Mouse (Mus musculus): ENCODE results near the gene Olfr156. TPM values are rescaled to one million over a fixed set of nuclear protein-coding genes. Genes with fewer than 3 reads are reported as not detected.
"Not testable (repeated sequence)": the region's sequence is repeated elsewhere in the genome, so short reads cannot be mapped to it uniquely, and the experiment has no call there.

Olfr156 gene
- polyA plus RNA-seq, 1 experiment from 2014 or later, result not detected

DNA sequence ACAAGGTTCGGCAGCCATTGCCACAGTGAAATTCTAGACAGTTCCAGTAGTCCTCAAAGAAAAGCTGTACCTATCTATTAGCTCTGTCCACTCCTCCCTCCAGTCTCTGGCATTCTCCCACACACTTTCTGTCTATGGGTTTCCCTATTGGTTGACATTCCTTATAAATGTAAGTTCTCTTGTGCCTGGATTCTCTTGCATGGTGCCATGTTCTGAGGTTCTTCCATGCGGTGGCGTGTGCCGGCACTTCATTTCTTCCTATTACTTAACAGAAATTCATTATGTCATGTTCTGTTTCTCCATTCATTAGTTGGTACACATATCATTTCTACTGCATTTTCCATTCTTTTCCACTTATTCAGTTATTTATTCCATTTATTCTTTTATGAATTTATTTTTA lies 5.1 kb upstream of the Olfr156 start:
- H3K27me3 ChIP-seq, result no peaks in the 10 kb centered on the region
- H3K4me1 ChIP-seq, result peaks cover 3% of the 10 kb centered on the region; the same call in 1 of the 2 replicates
- no peak overlapping the region for H3K27ac ChIP-seq
- ATAC-seq (ENCODE audit: insufficient number of reproducible peaks, insufficient read depth, low FRiP score, low TSS enrichment, low read depth), result no peak
- no peaks in the 10 kb centered on the region for H3K36me3 ChIP-seq
- WGBS, result 93% methylated on average over 4 of the region's 4 CpGs
- H3K9ac ChIP-seq, result no peak overlapping the region
- H3K4me3 ChIP-seq, result no peak overlapping the region
- H3K4me2 ChIP-seq, result no peak overlapping the region
- H3K9me3 ChIP-seq, result no peaks in the 10 kb centered on the region

DNA sequence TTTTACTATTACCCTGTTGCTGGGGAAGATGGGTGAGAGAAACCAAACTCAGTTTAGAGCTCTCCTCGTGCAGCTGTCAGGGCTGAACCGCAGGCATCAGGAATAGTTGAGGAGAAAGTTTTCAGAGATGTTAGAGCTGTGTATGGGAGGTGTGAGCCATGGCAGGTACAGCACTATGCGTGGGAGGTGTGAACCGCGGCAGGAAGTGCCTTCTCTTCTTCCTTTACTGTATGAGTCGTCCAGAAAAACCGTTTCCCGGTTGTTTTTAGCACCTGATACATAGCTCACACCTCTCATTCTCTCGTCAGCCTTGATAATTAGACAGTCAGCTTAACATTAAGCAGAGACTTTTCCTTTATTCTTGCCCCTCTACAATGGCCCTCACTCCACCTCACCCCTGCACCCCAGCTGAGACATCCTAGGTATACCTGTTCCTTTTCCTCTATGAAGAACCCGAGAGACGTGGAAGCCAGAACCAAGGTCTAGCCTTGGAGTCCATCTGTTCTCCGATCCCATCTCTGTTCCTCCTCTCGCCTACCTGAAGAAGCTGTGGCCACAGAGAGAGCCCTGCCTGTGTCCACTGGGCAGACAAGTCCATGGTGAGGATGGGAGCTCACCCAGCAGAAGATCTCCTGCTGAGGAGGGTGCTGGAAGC lies 672 bp downstream of the Olfr156 start:
- Histone ChIP-seq H3K27me3 (no peaks in the 10 kb centered on the region), H3K4me3 (no peak overlapping the region), H3K4me1 (peaks cover 9% of the 10 kb centered on the region), H3K36me3 (no peaks in the 10 kb centered on the region), H3K9ac (no peak overlapping the region), H3K4me2 (no peak overlapping the region), H3K9me3 (no peaks in the 10 kb centered on the region), H3K27ac (no peak overlapping the region)
- no peak for ATAC-seq (ENCODE audit: insufficient number of reproducible peaks, insufficient read depth, low FRiP score, low TSS enrichment, low read depth)
- WGBS, result 83% methylated on average over 13 of the region's 13 CpGs

DNA sequence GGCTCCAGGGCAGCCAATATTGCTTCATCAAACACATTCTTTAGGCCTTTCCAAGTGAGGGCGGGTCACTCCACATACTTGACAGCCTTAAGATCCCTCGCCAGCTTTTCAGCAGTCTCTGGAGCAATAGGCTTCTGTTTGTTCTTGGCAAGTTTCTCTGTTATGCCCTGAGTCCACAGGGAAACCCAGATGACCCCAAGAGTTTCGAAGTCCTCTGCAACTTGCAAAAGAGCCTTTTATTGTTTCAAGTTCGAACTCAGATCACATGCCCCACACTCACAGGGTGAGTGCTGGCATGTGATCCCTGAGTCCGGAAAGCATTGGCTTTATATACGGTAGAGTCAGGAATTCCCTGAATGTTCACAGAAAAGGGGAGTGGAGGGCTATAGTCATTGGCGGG lies 24.8 kb downstream of the Olfr156 start:
- Histone ChIP-seq H3K4me3 (no peak overlapping the region), H3K4me2 (no peak overlapping the region), H3K4me1 (no peaks in the 10 kb centered on the region), H3K9me3 (peaks cover 4% of the 10 kb centered on the region; the same call in 1 of the 2 replicates), H3K27me3 (no peaks in the 10 kb centered on the region), H3K9ac (no peak overlapping the region), H3K27ac (no peak overlapping the region), H3K36me3 (no peaks in the 10 kb centered on the region)
- WGBS, result 77% methylated on average over 7 of the region's 7 CpGs
- no peak for ATAC-seq (ENCODE audit: insufficient number of reproducible peaks, insufficient read depth, low FRiP score, low TSS enrichment, low read depth)

DNA sequence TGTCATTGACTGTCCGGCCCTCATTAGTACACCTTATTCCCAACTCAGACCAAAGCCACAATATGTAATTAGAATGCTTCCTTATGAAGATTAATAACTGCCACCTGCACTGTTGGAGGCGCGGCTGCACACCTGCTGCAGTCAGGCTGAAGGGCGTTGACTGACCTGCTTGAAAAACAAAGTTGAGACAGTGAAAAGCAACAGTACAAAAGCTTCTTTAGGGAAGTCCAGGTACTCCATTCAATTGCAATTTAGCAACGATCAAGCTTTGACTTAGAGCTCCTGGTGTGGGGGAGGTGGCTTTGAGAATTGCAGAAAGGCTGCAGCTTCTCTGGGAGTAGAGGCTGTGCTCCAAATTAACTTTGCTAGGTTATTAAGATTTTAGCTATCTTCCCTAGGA lies 27.9 kb downstream of the Olfr156 start:
- not testable (repeated sequence) for ATAC-seq (ENCODE audit: insufficient number of reproducible peaks, insufficient read depth, low FRiP score, low TSS enrichment, low read depth); H3K4me3 ChIP-seq

DNA sequence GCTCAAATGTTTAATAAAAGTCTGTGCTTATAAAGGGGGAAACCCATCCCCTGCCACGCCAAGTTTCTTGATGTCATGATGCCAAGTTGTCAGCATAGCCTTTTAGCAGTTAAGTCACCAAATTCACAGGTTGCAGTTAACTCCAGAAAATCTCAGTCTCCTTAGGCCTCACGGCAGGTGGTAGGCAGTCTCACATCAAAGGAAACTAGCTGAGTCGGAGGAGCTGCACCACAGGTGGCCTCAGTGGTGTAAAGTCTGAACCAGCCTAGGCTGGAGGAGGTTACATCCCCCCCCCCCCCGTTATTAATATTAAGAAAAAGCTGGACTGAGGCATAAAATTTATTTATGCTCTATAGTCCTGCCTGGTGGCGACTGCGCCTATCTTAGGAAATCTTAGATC lies 28.4 kb downstream of the Olfr156 start:
- Histone ChIP-seq H3K4me1 (no peaks in the 10 kb centered on the region), H3K36me3 (no peaks in the 10 kb centered on the region), H3K9me3 (no peaks in the 10 kb centered on the region), H3K4me3 (no peak overlapping the region), H3K4me2 (no peak overlapping the region), H3K27me3 (no peaks in the 10 kb centered on the region), H3K27ac (no peak overlapping the region), H3K9ac (no peak overlapping the region)
- 75% methylated on average over 6 of the region's 6 CpGs for WGBS
- no peak for ATAC-seq (ENCODE audit: insufficient number of reproducible peaks, insufficient read depth, low FRiP score, low TSS enrichment, low read depth)

More for the DNA sequence above, 27.9 kb downstream of the Olfr156 start:
- not testable (repeated sequence) for H3K9ac ChIP-seq, H3K4me2 ChIP-seq, H3K36me3 ChIP-seq, H3K27me3 ChIP-seq, H3K9me3 ChIP-seq, H3K4me1 ChIP-seq, H3K27ac ChIP-seq
- 87% methylated on average over 5 of the region's 5 CpGs for WGBS

DNA sequence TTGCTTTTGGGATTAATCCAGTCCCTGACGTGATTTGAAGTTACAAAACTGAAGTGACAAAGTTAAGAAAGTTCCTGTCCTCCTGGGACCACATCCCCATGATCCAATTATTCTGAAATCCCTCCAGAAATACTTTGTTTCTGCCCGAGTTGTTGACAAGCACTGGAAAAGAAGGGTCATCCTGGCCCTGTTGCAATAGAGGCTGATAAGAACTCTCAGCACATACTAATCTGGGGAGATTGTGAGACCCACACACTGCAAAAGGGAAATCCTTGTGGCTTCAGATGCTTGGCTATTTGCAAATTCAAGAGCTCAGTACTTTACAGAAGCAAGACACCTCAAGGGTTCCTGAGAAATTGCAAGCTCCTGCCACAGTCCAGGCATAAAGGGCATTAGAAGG lies 51.4 kb downstream of the Olfr156 start:
- no peak for ATAC-seq (ENCODE audit: insufficient number of reproducible peaks, insufficient read depth, low FRiP score, low TSS enrichment, low read depth)
- no peaks in the 10 kb centered on the region for H3K27me3 ChIP-seq
- H3K27ac ChIP-seq, result no peak overlapping the region
- H3K4me1 ChIP-seq, result no peaks in the 10 kb centered on the region
- no peaks in the 10 kb centered on the region for H3K36me3 ChIP-seq
- no peak overlapping the region for H3K9ac ChIP-seq
- no peak overlapping the region for H3K4me3 ChIP-seq
- H3K4me2 ChIP-seq, result no peak overlapping the region
- no peaks in the 10 kb centered on the region for H3K9me3 ChIP-seq
- WGBS, result 43% methylated on average over 2 of the region's 2 CpGs

DNA sequence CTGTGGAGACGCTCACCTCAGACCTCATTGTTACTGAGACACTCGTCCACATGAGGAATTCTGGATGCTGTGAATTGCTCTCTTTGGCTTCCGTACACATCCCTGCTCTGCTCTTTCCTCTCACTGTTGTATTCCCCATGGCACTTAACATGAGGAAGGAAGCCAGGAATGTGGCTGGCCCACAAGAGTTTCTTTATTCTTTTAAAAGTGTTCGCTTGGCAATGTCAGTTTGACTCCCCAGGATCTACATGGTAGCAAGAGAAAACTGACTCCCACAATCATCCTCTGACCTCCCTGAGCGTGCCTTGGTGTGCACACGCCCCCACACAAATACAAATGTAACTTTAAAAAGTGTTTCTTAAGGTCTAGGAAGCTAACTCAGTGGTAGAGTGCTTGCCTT lies 52.1 kb downstream of the Olfr156 start:
- no peak overlapping the region for H3K27ac ChIP-seq
- no peak overlapping the region for H3K4me2 ChIP-seq
- no peaks in the 10 kb centered on the region for H3K36me3 ChIP-seq
- no peak for ATAC-seq (ENCODE audit: insufficient number of reproducible peaks, insufficient read depth, low FRiP score, low TSS enrichment, low read depth)
- no peak overlapping the region for H3K9ac ChIP-seq
- H3K9me3 ChIP-seq, result no peaks in the 10 kb centered on the region
- H3K4me1 ChIP-seq, result no peaks in the 10 kb centered on the region
- 48% methylated on average over 6 of the region's 6 CpGs for WGBS
- H3K4me3 ChIP-seq, result no peak overlapping the region
- no peaks in the 10 kb centered on the region for H3K27me3 ChIP-seq

DNA sequence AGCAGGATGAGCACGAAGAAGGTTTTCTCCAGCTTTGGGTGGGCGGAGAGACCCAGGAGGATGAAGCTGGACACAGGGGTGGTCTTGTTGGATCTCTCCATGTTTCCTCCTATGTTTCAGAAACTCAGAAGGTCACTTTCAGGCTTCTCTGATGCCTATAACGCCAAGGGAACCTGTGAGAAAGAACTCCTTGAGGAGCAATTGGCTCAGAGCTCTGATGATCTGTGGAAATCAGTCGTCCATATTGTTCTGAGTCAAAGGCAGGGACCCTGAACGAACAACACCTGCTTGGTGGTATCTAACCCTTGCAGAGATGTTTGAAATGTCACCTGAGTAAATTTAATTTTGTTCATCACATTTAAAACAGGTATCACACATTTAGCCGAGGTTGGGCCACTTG lies 52.8 kb downstream of the Olfr156 start, which contains the start of gene Olfr159:
Gene Olfr159, minus strand, starts transcription at position 101 of the 400 bp plus-strand sequence.
- H3K9ac ChIP-seq, result no peak within 1 kb of the TSS
- no peaks in the 10 kb centered on the region for H3K9me3 ChIP-seq
- H3K4me3 ChIP-seq, result no peak within 1 kb of the TSS
- no peak for ATAC-seq (ENCODE audit: insufficient number of reproducible peaks, insufficient read depth, low FRiP score, low TSS enrichment, low read depth)
- H3K4me1 ChIP-seq, result no peaks in the 10 kb centered on the region
- WGBS, result 84% methylated on average over 6 of the region's 6 CpGs
- H3K36me3 ChIP-seq, result no peaks in the 10 kb centered on the region
- H3K27me3 ChIP-seq, result no peaks in the 10 kb centered on the region
- no peak within 1 kb of the TSS for H3K4me2 ChIP-seq
- no peak within 1 kb of the TSS for H3K27ac ChIP-seq

Other genes with a start within 250 kb of the Olfr156 start
- 37.1 and 39.7 TPM in 2 replicates for gene Rgp1, start 245.2 kb downstream of the Olfr156 start, polyA plus RNA-seq (2015; fragmentation: Nextera tagmentation; extraction: Ambion mirVana)
- gene Gba2, start 245.0 kb downstream of the Olfr156 start, polyA plus RNA-seq (2015; fragmentation: Nextera tagmentation; extraction: Ambion mirVana), result 22.5 and 24.2 TPM in 2 replicates
- 0.97 and 1.4 TPM in 2 replicates for gene Msmp, start 239.4 kb downstream of the Olfr156 start, polyA plus RNA-seq (2015; fragmentation: Nextera tagmentation; extraction: Ambion mirVana)
- gene Npr2, start 192.0 kb downstream of the Olfr156 start, polyA plus RNA-seq (2015; fragmentation: Nextera tagmentation; extraction: Ambion mirVana), result 18.2 and 19.1 TPM in 2 replicates
- 1.1 and 1.8 TPM in 2 replicates for gene Spag8, start 170.3 kb downstream of the Olfr156 start, polyA plus RNA-seq (2015; fragmentation: Nextera tagmentation; extraction: Ambion mirVana)
- gene Hint2, start 167.4 kb downstream of the Olfr156 start, polyA plus RNA-seq (2015; fragmentation: Nextera tagmentation; extraction: Ambion mirVana), result 74.2 and 92.1 TPM in 2 replicates
- 7.2 and 8.4 TPM in 2 replicates for gene Tmem8b, start 154.9 kb downstream of the Olfr156 start, polyA plus RNA-seq (2015; fragmentation: Nextera tagmentation; extraction: Ambion mirVana)
- 3.4 and 4.2 TPM in 2 replicates for gene Fam221b, start 154.8 kb downstream of the Olfr156 start, polyA plus RNA-seq (2015; fragmentation: Nextera tagmentation; extraction: Ambion mirVana)
- not detected in 2 replicates for gene Olfr70, start 123.1 kb downstream of the Olfr156 start, polyA plus RNA-seq (2015; fragmentation: Nextera tagmentation; extraction: Ambion mirVana)
- gene Olfr71, start 113.6 kb downstream of the Olfr156 start, polyA plus RNA-seq (2015; fragmentation: Nextera tagmentation; extraction: Ambion mirVana), result not detected in 2 replicates
- 0.18 and 0.23 TPM in 2 replicates for gene Hrct1, start 96.7 kb downstream of the Olfr156 start, polyA plus RNA-seq (2015; fragmentation: Nextera tagmentation; extraction: Ambion mirVana)
- gene Spaar, start 93.9 kb downstream of the Olfr156 start, polyA plus RNA-seq (2015; fragmentation: Nextera tagmentation; extraction: Ambion mirVana), result 0.06 and 0.17 TPM in 2 replicates
- not detected in 2 replicates for gene Olfr159, start 52.9 kb downstream of the Olfr156 start, polyA plus RNA-seq (2015; fragmentation: Nextera tagmentation; extraction: Ambion mirVana)
- 0.14 TPM in 1 of 2 replicates, not detected in the other for gene Olfr157, start 16.3 kb upstream of the Olfr156 start, polyA plus RNA-seq (2015; fragmentation: Nextera tagmentation; extraction: Ambion mirVana)
- gene Olfr155, start 27.7 kb upstream of the Olfr156 start, polyA plus RNA-seq (2015; fragmentation: Nextera tagmentation; extraction: Ambion mirVana), result not detected in 2 replicates
- 28.9 and 33.6 TPM in 2 replicates for gene Reck, start 51.6 kb upstream of the Olfr156 start, polyA plus RNA-seq (2015; fragmentation: Nextera tagmentation; extraction: Ambion mirVana)
- 63.0 and 71.6 TPM in 2 replicates for gene Glipr2, start 133.5 kb upstream of the Olfr156 start, polyA plus RNA-seq (2015; fragmentation: Nextera tagmentation; extraction: Ambion mirVana)
- gene Ccin, start 159.6 kb upstream of the Olfr156 start, polyA plus RNA-seq (2015; fragmentation: Nextera tagmentation; extraction: Ambion mirVana), result not detected in 2 replicates
- 252 and 284 TPM in 2 replicates for gene Clta, start 180.6 kb upstream of the Olfr156 start, polyA plus RNA-seq (2015; fragmentation: Nextera tagmentation; extraction: Ambion mirVana)

All from embryonic facial prominence, embryonic 13.5 days (tissue).